Mouse (Mus musculus) cerebellum, adult 9-10 months (tissue): ENCODE results near the gene Usf3.

Experiments used
- DNase-seq: peaks from one replicate; pipeline ENCODE4 v3.0.0; 2022

The Usf3 gene

DNA sequence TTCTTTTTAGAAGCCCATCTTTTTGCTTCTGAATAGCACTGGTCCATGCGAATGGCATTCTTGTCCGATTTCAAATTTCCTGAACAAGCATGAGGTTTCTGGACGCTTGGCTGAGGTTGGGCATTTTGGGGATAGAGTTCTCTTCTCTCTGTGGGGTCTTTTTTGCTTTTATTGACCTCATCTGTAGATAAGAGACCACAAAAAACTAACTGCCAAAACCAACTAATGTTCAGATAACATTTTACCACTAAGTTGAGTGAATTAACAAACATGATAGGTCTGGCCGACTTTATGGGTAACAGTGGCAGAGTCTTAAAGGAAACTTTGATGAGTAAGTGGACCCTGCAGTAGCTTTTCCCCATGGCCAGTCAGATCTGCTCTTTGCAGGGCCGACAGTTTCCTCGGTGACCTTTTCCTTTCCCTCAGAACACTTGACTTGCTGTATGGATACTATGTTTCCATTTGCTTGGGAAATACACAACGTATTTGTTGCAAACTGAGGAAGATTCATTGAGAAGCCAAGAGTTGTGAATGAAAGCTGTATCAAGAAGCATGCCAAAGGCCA lies 1.0 kb downstream of the Usf3 start:
- DNase-seq = peak; percentile 45

DNA sequence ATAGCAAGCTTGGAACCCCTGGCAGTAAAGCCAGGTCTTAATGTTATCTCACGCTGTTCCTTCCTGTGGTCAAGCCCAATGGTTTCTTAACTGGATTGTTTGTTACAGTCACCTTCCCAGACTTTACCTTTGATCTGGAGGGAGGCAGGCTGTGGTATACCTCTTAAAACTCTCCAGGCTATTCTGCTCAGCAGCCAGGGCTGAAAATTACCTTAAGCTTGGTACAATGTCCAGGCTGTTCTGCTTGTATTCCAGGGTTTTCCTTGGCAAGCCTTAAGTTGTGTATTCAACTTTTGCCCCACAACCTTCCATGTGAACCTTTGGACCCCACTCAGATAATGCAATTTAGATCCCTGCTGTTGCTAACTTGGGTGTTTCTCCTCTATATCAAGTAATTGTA lies 2.0 kb downstream of the Usf3 start:
- no peak for DNase-seq

DNA sequence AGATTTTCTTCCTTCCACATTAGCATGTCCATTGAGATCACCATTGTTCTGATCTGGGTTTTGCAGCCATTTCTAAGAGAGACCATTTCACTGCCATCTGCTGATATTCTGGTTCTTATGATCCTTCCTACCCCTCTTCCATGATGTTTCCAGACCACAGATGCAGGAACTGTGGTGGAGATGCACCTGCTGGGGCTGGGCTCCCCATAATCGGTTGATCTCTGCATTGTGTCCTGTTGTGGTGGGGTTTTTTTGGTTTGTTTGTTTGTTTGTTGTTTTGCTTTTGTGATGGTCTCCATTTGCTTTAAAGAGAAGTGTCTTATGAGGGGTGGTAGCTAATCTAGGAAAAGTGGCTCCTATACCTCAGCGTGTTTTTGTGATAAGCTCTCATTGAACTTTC lies 3.5 kb downstream of the Usf3 start:
- no peak for DNase-seq

DNA sequence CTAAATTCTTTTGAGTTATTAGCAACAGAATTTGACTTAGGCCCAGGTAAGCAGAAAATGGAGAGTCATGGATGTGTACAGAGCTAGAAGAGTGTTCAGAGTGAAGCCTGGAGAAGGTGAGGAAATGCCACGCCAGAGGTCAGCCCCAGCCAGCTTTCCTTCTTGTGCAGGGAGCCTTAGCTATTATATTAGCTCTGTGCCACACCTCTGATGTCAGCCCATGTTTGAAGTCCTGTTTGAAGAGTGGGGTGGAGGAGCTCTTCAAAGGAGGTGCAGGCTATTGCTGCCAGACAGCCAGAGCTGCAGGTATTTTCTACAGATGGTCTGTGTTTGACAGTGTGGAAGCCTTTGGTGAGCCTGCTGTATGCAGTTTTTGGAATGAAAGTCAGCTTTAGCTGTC lies 5.5 kb downstream of the Usf3 start:
- no peak for DNase-seq

DNA sequence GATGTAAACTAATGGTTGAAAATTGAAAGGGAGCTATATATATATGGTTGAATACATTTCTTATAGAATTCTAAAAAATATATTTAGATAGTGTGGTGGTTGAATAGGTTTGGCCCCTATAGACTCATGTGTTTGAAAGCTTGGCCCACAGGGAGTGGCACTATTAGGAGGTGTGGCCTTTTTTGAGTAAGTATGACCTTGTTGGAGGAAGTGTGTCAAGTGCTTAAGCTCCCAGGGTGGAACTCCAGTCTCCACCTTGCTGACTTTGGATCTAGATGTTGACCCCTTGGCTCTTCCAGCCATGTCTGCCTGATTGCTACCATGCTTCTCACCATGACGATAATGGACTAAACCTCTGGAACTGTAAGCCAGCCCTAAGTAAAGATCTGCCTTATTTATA lies 9.6 kb downstream of the Usf3 start:
- DNase-seq = no peak

DNA sequence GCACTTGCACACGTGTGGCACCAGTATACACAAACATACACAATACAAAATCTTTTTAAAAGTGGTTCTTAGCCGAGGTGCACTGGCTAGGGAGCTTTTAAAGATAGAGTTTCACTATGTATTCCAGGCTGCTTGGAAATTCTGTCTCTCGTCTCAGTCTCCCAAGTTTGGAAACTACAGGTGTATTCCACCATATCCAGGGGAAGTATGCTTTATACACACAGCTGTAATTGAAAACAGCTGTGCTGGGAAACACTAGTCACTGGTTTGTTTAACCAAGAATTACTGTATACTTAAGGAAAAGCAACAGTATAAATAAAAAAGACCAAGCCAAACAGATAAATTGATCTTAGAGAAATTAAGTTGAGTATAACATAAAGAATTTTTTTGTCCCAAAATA lies 11.7 kb downstream of the Usf3 start:
- no peak for DNase-seq

DNA sequence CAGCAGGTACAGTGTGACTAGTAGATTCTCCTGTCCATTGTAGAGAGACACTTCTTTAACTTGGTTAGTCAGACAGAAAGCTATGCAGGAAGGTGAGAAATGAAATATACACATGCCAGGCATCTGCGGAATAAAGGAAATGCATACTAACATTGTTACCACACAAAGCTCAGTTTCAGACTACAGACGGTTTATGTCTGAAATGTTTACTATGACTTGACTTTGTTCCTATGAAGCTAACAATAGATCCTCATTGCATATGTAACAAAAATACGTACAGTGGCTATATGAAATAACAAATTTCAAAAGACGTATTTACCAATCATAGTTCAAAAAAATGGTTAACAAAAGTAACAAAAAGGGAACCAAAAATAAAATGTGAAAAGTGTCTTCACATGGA lies 14.1 kb downstream of the Usf3 start:
- no peak for DNase-seq

DNA sequence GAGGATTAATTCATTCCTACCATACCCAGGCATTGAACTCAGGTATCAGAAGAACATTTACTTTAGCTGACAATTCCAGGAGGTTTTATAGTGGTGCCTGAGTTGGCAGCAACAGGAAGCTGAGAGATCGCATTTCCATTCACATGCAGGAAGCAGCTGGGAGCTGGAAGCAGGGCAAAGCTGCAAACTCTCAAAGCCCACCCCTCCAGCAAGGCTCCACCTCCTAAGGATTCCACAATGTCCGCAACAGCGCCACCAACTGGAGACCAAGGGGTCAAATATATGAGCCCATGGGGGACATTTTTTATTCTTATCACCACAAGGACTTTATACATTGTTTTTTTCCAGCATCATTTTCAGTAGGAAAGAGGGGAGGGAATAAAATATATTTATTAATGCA lies 15.7 kb downstream of the Usf3 start:
- DNase-seq = no peak

DNA sequence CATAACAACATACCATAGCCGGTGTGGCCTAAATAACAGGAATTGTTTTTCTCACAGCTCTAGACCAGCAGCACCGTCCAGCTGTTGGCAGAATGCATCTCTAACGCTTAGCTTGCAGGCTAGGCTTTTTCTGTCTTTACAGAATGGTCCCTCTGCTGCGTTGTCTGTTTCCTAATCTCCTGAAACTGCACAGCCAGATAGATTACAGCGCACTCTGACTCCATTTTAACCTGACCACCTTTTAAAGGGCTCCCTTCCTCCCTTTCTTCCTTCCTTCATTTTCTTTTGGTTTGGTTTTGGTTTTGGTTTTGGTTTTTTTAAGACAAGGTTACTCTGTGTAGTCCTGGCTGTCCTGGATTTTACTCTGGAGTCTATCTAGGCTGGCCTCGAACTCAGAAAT lies 17.0 kb downstream of the Usf3 start:
- DNase-seq = no peak

DNA sequence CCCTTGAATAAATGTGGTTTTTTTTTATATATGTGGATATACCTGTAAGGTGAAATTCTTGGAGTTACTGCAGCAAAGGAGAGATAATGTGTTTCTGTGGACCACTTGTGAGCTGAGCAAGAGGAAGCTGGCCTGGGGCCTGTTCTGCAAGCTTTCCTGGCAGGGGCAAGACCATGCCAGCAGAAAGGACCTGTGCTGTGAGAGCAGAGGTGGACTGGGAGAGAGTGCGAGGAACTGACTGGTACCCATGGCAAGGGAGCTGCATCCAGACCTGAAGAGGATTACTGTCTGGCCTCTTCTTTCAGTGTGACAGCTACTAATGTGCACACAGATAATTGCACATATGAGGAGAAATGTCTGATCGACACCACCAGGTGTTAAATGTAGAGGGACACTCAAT lies 17.9 kb downstream of the Usf3 start:
- no peak for DNase-seq

DNA sequence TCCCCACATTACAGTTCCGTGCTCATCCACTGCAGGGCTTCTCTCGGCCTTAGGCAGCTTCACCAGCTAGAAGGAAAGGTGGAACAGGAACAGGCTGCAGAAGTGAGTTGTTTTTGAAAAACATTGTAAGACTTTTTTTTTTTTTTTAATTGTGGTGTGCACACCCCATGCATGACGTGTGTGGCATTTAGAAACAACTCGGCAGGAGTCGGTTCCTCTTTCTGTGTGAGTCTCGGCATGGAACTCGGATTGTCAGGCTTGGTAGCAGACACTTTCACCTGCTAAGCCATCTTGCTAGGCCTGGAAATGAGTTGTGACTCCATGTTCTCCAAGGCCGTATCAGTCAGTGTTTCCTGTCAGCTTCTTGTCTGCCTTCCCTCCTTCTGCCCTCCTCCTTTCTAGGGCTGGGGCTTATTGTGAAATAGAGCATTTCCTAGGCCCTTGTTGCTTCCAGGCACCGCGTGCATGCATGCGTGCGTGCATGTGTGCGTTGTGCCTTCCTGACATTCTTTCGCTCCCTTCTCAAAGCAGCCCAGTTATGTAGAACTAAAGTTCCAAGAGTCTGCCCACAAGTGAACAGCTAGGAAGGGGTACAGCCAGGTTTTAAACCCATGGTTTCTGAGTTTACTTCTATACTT lies 26.1 kb downstream of the Usf3 start:
- DNase-seq = no peak

DNA sequence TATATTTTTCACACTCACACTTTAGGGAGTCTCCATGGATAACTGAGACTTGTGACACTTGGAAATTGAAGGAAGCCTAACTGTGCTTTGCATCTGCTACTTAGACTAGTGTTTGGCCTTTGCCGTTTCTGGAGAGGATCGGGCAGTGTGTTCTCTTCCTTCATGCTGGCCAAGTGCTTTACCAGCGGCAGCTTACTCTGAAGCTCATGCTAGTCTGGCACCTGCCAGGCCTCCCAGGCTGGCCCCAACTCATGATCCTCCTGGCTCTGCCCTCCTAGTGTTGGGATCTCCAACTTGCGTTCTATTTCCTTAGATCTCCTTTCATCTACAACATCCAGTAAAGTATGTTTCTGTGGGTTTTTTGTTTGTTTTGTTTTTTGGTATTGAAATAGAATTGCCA lies 27.1 kb downstream of the Usf3 start:
- peak; percentile 52 for DNase-seq

DNA sequence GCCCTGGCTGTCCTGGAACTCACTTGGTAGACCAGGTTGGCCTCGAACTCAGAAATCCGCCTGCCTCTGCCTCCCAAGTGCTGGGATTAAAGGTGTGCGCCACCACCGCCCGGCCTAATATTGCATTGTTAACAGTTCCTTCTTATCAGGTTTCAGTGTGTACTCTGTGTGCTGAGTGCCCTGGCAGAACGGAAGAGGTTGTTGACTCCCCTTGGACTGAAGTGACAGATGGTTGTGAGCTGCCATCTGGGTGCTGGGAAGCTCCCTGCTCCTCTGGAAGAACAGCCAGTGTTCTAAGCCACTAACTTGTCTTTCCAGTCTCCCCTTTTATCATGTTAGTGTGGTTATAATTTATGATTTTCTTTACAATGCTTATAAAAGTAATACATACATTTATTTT lies 31.3 kb downstream of the Usf3 start:
- DNase-seq = peak; percentile 87

DNA sequence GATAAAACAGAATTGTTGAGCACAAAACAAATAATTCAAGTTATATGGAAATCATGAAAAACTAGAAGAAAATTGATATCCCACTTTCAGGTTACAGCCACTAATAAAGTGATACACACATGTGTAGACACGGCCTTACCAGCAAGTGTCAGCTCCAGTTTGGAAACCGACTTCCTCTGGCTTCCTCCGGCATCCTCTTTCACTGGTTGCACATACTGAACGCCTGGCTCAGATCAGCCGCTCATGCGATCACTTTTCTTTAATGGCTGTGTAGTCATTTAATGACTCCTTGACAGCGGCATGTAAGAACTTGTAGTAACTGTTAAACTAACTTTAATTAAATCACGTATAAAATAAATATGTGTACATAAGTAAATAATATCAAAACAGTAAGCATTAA lies 32.9 kb downstream of the Usf3 start:
- DNase-seq = no peak

DNA sequence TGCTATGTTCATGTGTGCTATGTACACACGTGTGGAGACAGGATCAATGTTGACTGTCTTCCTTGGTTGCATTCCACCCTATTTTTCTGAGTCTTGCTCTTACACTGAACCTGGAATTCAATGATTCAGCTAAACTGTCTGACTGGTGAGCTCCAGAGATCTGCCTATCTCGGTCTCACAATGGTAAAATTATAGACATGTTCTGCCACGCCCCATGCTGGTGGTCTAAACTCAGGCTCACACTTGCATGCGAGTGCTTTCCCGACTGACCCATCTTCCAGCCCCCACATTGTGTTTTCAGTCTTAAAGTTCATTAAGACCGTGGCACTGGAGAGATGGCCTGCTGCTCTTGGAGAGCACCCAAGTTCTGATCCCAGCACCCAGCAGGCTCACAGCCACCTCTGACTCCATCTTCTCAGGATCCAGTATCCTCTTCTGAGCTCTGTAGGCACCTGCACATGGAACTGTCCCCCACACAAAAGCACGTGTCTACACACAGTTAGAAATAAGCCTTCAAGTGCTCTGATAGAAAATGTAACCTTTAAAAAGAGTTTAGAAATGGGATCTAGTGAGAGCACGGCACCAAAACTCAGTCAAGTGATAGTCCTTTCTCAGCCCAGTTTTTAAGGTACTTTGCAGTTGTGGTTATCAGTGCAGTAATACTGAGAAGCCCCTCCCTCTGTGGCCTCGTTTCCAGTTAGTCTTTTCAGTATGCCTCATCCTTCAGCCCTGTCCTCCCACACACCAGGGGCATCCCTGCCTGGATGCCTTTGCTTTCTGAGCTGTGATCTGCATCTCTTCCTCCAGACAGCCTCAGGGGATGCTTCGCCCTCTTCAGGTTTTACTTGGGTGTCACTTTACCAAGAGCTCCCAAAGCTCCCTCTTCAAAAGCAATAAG lies 37.4 kb downstream of the Usf3 start:
- peak; percentile 52 for DNase-seq

DNA sequence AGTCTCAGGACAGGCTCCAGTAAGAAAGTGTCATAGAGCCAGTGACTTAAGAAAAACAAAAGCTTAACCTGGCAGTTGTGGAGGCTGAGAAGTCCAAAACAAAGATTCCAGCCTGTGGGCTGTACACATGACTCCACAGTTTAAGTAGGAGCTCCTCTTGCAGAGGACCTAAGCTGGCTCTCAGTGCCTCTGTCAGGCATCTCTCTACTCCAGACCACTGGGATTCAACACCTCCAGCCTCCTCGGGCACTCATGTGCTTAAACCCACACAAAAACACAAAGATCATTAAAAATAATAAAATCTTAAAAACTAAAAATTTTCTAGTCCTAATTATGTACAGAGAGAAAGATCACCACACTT lies 38.0 kb downstream of the Usf3 start:
- no peak for DNase-seq

DNA sequence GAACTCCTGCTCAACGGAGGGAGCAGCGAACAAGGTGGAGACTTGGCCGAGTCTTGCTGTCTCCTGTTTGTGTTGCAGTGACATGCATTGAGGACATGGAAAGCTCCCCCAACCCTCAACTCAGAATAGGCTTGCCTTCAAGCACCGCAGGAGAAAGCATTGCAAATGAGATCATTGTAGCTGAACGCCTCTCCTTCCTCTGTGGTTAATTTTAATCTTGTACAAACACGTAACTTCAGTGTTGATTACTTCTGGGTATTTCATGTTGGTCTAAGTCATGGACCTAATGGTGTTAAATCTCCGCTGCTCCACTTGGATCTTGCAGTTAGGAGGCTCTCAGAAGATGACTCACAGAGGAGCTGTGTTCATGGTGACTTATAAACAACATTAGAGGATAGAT lies 39.7 kb downstream of the Usf3 start:
- no peak for DNase-seq

DNA sequence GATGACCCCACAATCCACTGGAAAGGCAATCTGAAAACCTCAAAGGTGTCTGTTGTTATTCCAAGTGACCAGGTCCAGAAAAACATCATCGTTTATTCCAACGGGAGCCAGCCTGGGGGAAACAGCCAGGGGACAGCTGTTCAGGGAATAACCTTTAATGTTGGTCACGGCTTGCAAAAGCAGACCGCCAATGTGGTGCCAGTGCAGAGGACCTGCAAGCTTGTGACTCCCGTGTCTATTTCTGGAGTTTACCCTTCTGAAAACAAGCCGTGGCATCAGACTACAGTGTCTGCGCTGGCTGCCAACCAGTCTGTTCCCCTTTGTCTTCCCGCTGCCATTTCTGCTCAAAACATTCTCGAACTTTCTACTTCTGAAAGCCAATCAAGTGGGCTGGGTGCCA lies 42.5 kb downstream of the Usf3 start:
- no peak for DNase-seq

DNA sequence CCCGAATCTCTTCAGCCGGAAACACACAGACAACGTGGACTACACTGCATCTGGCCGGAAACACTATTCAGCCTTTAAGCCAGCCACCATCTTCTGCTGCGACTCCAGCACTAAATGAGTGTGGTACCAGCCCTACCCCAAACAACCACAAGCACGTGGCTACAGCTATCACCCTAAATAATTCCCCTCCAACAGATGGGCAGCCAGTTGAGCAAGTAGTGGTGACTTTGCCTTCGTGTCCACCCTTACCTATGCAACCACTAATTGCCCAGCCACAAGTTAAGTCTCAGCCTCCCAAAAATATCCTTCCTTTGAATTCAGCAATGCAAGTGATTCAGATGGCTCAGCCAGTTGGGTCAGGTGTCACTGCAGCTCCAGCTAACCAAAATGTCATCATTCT lies 43.4 kb downstream of the Usf3 start:
- DNase-seq = no peak

DNA sequence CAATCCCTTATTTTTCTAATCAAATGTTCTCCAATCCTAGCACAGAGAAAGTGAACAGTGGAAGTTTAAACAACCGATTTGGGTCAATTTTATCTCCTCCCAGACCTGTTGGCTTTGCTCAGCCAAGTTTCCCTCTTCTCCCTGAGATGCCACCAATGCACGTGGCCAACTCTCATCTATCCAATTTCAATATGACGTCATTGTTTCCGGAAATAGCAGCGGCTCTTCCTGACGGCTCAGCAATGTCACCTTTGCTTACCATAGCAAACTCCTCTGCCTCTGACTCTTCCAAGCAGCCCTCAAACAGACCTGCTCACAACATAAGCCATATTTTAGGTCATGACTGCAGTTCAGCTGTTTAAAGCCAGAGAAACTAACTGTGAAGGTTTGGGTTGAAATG lies 48.4 kb downstream of the Usf3 start:
- no peak for DNase-seq

DNA sequence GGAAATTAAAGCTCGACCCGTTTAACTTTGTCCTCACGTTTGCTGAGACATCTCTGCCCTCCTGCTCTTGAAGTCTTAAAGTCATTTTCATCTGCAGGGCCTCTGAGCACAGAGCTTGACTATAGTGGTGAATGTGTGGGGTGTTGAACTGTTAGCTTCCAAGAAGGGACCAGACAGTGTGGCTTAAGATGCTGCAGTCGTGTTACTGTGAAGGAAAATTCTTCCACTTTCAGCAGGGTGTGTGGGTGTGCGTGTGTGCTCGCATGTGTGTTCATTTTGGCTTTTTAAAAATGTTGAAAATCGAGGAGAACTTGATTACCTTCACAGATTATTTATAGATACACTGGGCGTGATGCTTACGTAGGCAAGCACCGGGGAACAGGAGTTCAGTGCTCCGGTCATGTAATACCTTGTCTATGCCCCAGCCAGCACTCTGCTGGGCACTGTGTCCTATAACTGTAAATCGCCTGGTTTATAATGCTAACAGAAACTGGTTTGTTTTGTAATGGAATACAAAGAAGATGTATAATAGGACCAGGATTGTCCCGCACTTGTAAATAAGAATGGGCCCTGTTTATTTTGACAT lies 53.8 kb downstream of the Usf3 start:
- no peak for DNase-seq

DNA sequence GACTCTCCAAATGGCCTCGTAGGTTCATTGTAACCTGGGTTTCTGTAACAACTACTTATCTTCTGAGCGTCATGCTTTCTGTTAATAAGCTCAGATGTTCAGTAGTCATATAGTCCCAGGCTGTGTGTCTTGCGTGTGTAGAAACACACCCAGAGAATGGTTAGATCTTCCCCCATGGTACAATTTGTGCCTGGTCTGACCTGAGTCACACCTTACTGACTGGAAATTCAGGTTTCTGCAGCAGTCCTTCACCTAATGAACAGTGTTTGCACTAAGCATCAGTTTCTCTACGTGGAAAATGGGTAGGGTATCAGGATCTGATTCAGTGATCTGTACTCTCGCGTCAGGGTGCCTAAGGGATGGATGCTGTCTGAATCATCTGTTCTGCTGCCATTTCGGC lies 60.0 kb downstream of the Usf3 start:
- DNase-seq = no peak

DNA sequence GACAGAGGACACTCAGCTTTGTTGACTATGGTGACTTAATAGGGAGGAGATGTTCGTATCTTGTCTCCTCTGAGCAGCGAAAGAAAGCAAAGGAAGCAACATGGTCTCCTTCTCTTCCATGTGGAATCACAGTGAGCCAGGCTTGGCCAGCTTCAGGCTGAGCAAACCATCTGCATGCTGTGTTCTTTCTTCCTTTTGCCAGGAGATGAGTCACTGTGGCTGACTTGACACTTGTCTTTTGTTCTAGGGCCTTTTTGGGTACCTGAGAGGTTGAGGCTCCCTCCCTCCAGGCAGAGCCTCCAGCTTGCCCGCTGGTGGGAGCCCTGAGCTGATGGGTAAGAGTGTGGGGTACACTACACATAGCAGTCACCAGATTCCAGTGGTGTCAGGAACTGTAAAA lies 64.8 kb downstream of the Usf3 start:
- DNase-seq = peak; percentile 84

DNA sequence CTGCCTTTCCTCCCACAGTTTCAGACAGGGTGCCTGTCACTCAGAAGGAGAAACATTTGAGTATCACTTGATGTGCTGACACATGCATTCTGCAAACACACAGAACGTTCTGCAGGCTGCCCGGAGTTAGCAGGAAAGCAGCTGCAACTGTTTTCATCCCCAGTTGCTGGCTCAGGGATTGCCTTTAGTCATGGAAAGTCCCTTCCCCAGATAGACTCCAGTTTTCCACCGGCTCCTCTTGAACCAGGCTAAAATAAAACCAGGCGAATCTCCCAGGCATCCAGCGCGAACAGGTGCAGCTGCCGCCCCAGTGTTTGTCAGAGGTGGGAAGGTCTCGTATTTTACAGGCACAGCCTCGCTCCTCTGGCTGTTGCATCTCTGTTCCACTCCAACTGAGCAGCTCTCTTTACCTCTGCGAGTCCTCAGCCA lies 65.8 kb downstream of the Usf3 start:
- DNase-seq = no peak
